Mouse (Mus musculus) liver, postnatal 0 days (tissue): ENCODE measurements around the gene Prpf19. TPM values are rescaled to one million over a fixed set of nuclear protein-coding genes. Genes with fewer than 3 reads are reported as not detected.

Experiments
- ATAC-seq: fragments of 200-750 bp; cut with Nextera tagmentation; 2 replicates; pipeline ENCODE4 v1.8.0; 2017; ENCODE audit warnings: mild to moderate bottlenecking, moderate library complexity
- DNase-seq: peaks from one replicate; pipeline ENCODE4 v3.0.0-alpha.2; 2016
- H3K27ac ChIP-seq: fragments of 300-500 bp; sonication (generic); 2 replicates; pipeline ENCODE4 v1.5.1; 2014; ENCODE audit warnings: antibody characterized with exemption, moderate library complexity, mild to moderate bottlenecking, low read depth
- H3K27me3 ChIP-seq: fragments of 300-500 bp; sonication (generic); 2 replicates; pipeline ENCODE4 v1.6.1; 2014; ENCODE audit warnings: low read length, control low read depth, mixed read lengths; ENCODE audit not compliant: insufficient read depth
- H3K36me3 ChIP-seq: fragments of 300-500 bp; sonication (generic); replicated peaks from 2 replicates; pipeline ENCODE4 v1.6.1; 2014; ENCODE audit warnings: mild to moderate bottlenecking, control low read depth, low read length, moderate library complexity, mixed read lengths; ENCODE audit not compliant: insufficient read depth
- H3K4me1 ChIP-seq: fragments of 300-500 bp; sonication (generic); 2 replicates; pipeline ENCODE4 v1.6.1; 2014; ENCODE audit warnings: antibody characterized with exemption, mild to moderate bottlenecking, control low read depth; ENCODE audit not compliant: insufficient read depth
- H3K4me2 ChIP-seq: fragments of 300-500 bp; sonication (generic); 2 replicates; pipeline ENCODE4 v1.6.1; 2014; ENCODE audit warnings: low read depth, mild to moderate bottlenecking, low read length, moderate library complexity, mixed read lengths
- H3K4me3 ChIP-seq: fragments of 300-500 bp; sonication (generic); 2 replicates; pipeline ENCODE4 v1.5.1; 2014; ENCODE audit warnings: low read depth, low read length
- H3K9ac ChIP-seq: fragments of 300-500 bp; sonication (generic); replicated peaks from 2 replicates; pipeline ENCODE4 v1.6.1; 2014; ENCODE audit warnings: mild to moderate bottlenecking, moderate library complexity
- H3K9me3 ChIP-seq: fragments of 300-500 bp; sonication (generic); 2 replicates; pipeline ENCODE4 v1.6.1; 2016; ENCODE audit warnings: mild to moderate bottlenecking, control low read depth, low read length, mixed read lengths
- CTCF ChIP-seq: sonication (generic); IDR thresholded peaks from 2 replicates; pipeline ENCODE4 v1.5.1; 2016; ENCODE audit warnings: antibody characterized with exemption, low read depth
- EP300 ChIP-seq: IDR thresholded peaks from 2 replicates; pipeline ENCODE4 v1.6.1; 2016; ENCODE audit warnings: antibody characterized with exemption, low read depth, mild to moderate bottlenecking
- WGBS: fragments of 180-500 bp; shearing (Covaris S2); extraction: QIAGEN DNeasy Blood & Tissue Kit; methylation state at CpG from one replicate; pipeline ENCODE4 v1.1.7; 2014; ENCODE audit not compliant: insufficient replicate concordance; 5-methylcytosine and 5-hydroxymethylcytosine counted together
- polyA plus RNA-seq: library from polyadenylated mRNA; unstranded; fragments of >200 nt; fragmentation: Nextera tagmentation; extraction: Ambion mirVana; gene quantifications from 2 replicates; pipeline ENCODE4 v1.2.1, GENCODE M21; 2015

Prpf19 gene
- polyA plus RNA-seq, 1 experiment from 2014 or later, result 12.7 TPM

- ATAC-seq (peak; percentile 49), DNase-seq (no peak)
- no peak within 1 kb of the TSS for H3K9ac ChIP-seq
- H3K4me2 ChIP-seq, result no peak within 1 kb of the TSS
- no peaks in the 10 kb centered on the region for H3K9me3 ChIP-seq
- peaks cover 12% of the 10 kb centered on the region for H3K4me1 ChIP-seq
- 29% methylated on average over 5 of the region's 5 CpGs for WGBS
- no peak for TF ChIP-seq CTCF
- peak; percentile 20; the same call in 1 of the 2 replicates for TF ChIP-seq EP300
- 0 out of 2 replicates have a peak, but pooled peaks cover 3% of the 10 kb centered on the region for H3K27me3 ChIP-seq
- H3K36me3 ChIP-seq, result peaks cover 5% of the 10 kb centered on the region
- no peak within 1 kb of the TSS for H3K4me3 ChIP-seq
- H3K27ac ChIP-seq, result no peak within 1 kb of the TSS
These were observed 42.1 kb downstream of the Prpf19 start, which contains the start of gene Ptgdr2 for GRCm38 (mm10) chr19:10937110-10937563. TSS of gene Ptgdr2 (plus strand) at chr19:10937160.

- no peaks in the 10 kb centered on the region for H3K9me3 ChIP-seq
- 34% methylated on average over 3 of the region's 3 CpGs for WGBS
- H3K4me1 ChIP-seq, result peaks cover 12% of the 10 kb centered on the region
- H3K4me3 ChIP-seq, result no peak overlapping the region
- peaks cover 21% of the 10 kb centered on the region for H3K36me3 ChIP-seq
- TF ChIP-seq CTCF (no peak), EP300 (no peak)
- no peak overlapping the region for H3K9ac ChIP-seq
- ATAC-seq (no peak), DNase-seq (no peak)
- 0 out of 2 replicates have a peak, but pooled peaks cover 3% of the 10 kb centered on the region for H3K27me3 ChIP-seq
- no peak overlapping the region for H3K4me2 ChIP-seq
- H3K27ac ChIP-seq, result no peak overlapping the region
These were observed 43.7 kb downstream of the Prpf19 start for GRCm38 (mm10) chr19:10938771-10939170.

- Histone ChIP-seq H3K27me3 (0 out of 2 replicates have a peak, but pooled peaks cover 3% of the 10 kb centered on the region), H3K9ac (no peak overlapping the region), H3K36me3 (peaks cover 34% of the 10 kb centered on the region), H3K4me2 (peak overlapping the region; percentile 65), H3K4me1 (peaks cover 12% of the 10 kb centered on the region), H3K9me3 (no peaks in the 10 kb centered on the region), H3K4me3 (peak overlapping the region; percentile 22; the same call in 1 of the 2 replicates), H3K27ac (no peak overlapping the region)
- ATAC-seq (peak; percentile 77), DNase-seq (peak; percentile 85)
- TF ChIP-seq EP300, result no peak
- peak; percentile 86 for TF ChIP-seq CTCF
- WGBS, result 25% methylated on average over 37 of the region's 37 CpGs
These were observed 45.2 kb downstream of the Prpf19 start for GRCm38 (mm10) chr19:10940097-10940800.

GRCm38 (mm10) chr19:10940801-10941457 is 45.9 kb downstream of the Prpf19 start:
- Histone ChIP-seq H3K27me3 (0 out of 2 replicates have a peak, but pooled peaks cover 3% of the 10 kb centered on the region), H3K4me3 (peak overlapping the region; percentile 22; the same call in 1 of the 2 replicates), H3K9me3 (no peaks in the 10 kb centered on the region), H3K4me1 (peaks cover 12% of the 10 kb centered on the region), H3K36me3 (peaks cover 34% of the 10 kb centered on the region), H3K27ac (no peak overlapping the region), H3K4me2 (peak overlapping the region; percentile 65), H3K9ac (no peak overlapping the region)
- DNase-seq (no peak), ATAC-seq (peak; percentile 53)
- TF ChIP-seq EP300 (no peak), CTCF (no peak)
- WGBS, result 25% methylated on average over 40 of the region's 40 CpGs

- no peak for DNase-seq
- TF ChIP-seq EP300 (no peak), CTCF (no peak)
- Histone ChIP-seq H3K36me3 (peaks cover 34% of the 10 kb centered on the region), H3K4me1 (peaks cover 32% of the 10 kb centered on the region), H3K4me3 (no peak overlapping the region), H3K4me2 (no peak overlapping the region), H3K27me3 (no peaks in the 10 kb centered on the region), H3K27ac (peak overlapping the region; percentile 51; the same call in 1 of the 2 replicates), H3K9ac (no peak overlapping the region), H3K9me3 (no peaks in the 10 kb centered on the region)
- WGBS, result 59% methylated on average over 3 of the region's 3 CpGs
- no peak for ATAC-seq
These were observed 48.9 kb downstream of the Prpf19 start for GRCm38 (mm10) chr19:10943955-10944354.

- Histone ChIP-seq H3K36me3 (peaks cover 34% of the 10 kb centered on the region), H3K9me3 (no peaks in the 10 kb centered on the region), H3K4me3 (peak overlapping the region; percentile 75), H3K4me1 (peaks cover 24% of the 10 kb centered on the region), H3K4me2 (peak overlapping the region; percentile 93), H3K27me3 (no peaks in the 10 kb centered on the region), H3K27ac (peak overlapping the region; percentile 73), H3K9ac (peak overlapping the region; percentile 90)
- DNase-seq (no peak), ATAC-seq (no peak)
- TF ChIP-seq EP300 (no peak), CTCF (no peak)
- 68% methylated on average over 3 of the region's 3 CpGs for WGBS
These were observed 51.5 kb downstream of the Prpf19 start for GRCm38 (mm10) chr19:10946506-10946905.
